9 mouse cellular contexts compared by ENCODE assay signal in the genomic region with DNA sequence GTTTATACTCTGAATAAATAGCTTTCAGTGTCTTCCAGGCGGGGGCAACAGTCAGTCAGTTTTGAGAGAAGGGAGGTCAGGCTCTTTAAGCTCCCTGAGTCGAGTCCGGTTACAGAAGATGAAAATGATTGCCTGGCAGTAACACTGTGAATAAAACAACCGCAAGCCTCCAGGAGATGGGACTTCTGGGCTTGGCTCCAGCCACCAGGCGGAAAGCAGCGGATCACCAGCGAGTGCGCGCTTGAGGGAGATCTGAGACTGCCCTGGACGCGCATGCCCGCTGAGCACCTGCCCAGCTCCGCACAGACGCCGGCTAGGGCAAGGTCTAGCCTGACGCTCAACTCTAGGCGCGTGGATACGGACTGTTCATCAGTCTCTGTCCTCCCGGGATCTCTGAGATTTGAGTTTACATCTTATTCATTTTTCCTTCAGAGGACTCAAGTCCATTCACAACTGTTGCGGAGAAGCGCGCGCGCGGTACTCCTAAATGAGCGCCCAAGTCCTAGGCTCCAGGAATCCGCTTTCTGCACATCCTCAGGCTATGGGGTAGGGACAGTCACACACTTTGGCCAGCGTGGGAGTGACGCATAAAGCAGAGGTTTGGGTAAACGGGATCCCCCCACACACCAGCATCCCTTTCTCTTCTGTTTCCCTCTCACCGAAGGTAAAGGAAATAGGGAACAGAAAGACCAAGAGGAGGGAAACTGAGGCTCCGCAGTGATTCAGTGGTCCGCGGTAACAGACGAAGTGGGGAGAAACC. TPM values are rescaled to one million over a fixed set of nuclear protein-coding genes. Genes with fewer than 3 reads are reported as not detected.
DNase-seq lines count a peak whose midpoint lies in the region; ATAC-seq and TF ChIP-seq lines count a peak whose summit lies in the region.
"Had no signal": no experiment of that assay in that cellular context is flagged by ENCODE, and none has a peak within 500 bp of the region (broad histone marks: within the 10 kb centered on the region; RNA-seq: fewer than 3 reads in every experiment).

No protein-coding gene starts in this region.

- H3K4me2 ChIP-seq in intestine, postnatal 0 days (replicated peaks; ENCODE audit: low read depth) = peak overlapping the region; percentile 97
- H3K4me2 ChIP-seq in midbrain, embryonic 14.5 days (ENCODE audit: low read length) = peak overlapping the region; percentile 89

- no peak overlapping the region for H3K9ac ChIP-seq in intestine, postnatal 0 days (ENCODE audit: low read depth, low read length)
- H3K9ac ChIP-seq in midbrain, embryonic 14.5 days (replicated peaks; ENCODE audit: low read length) = peak overlapping the region; percentile 57

- WGBS in intestine, postnatal 0 days = under 1% methylated on average over 36 of the region's 36 CpGs
- under 1% methylated on average over 36 of the region's 36 CpGs for WGBS in midbrain, embryonic 14.5 days

- no peaks in the 10 kb centered on the region for H3K9me3 ChIP-seq in intestine, postnatal 0 days (ENCODE audit: control insufficient read depth)
- H3K9me3 ChIP-seq in midbrain, embryonic 14.5 days (ENCODE audit: control insufficient read depth, low read length) = no peaks in the 10 kb centered on the region

- H3K27ac ChIP-seq in embryonic fibroblast, embryonic 13.5 days (ENCODE audit: insufficient read depth, low read length) = no peak overlapping the region
- no peak overlapping the region for H3K27ac ChIP-seq in intestine, postnatal 0 days (ENCODE audit: low read depth, low read length)
- no peak overlapping the region for H3K27ac ChIP-seq in midbrain, embryonic 14.5 days (replicated peaks; ENCODE audit: low read depth, low read length)

- peaks cover 97% of the 10 kb centered on the region for H3K27me3 ChIP-seq in intestine, postnatal 0 days (replicated peaks; ENCODE audit: control insufficient read depth, insufficient read depth, low read length)
- peaks cover 72% of the 10 kb centered on the region for H3K27me3 ChIP-seq in midbrain, embryonic 14.5 days (ENCODE audit: control insufficient read depth, insufficient read depth, low read length)

- peak; percentile 62 for DNase-seq in adrenal gland, adult 2 months
- DNase-seq in adrenal gland, adult 8-10 months = no peak
- peak; percentile 16 for DNase-seq in NIH3T3 (ENCODE audit: low read depth)
- DNase-seq in midbrain, embryonic 14.5 days = peak; percentile 82
- no peak for DNase-seq in left cerebral cortex, adult 8-10 months (ENCODE audit: low spot score in 2 of 2)
- no peak for DNase-seq in urinary bladder, postnatal 10 days (ENCODE audit: low spot score)

- peak; percentile 60; the same call in 1 of the 2 replicates for ATAC-seq in intestine, postnatal 0 days
- peak; percentile 63; the same call in 1 of the 2 replicates for ATAC-seq in midbrain, embryonic 14.5 days (ENCODE audit: low FRiP score, low TSS enrichment)

- peak overlapping the region; percentile 36 for H3K4me3 ChIP-seq in embryonic fibroblast, embryonic 13.5 days (ENCODE audit: insufficient read depth, low read length)
- H3K4me3 ChIP-seq in intestine, postnatal 0 days (ENCODE audit: low read depth, low read length) = peak overlapping the region; percentile 59
- H3K4me3 ChIP-seq in midbrain, embryonic 14.5 days (replicated peaks; ENCODE audit: low read depth, low read length) = peak overlapping the region; percentile 61

- no peak for TF ChIP-seq CTCF in embryonic fibroblast, embryonic 13.5 days (IDR thresholded peaks at IDR 0.05; ENCODE audit: borderline replicate concordance, insufficient read depth, low read length)
- TF ChIP-seq CTCF in intestine, postnatal 0 days (IDR thresholded peaks at IDR 0.05; ENCODE audit: low read depth) = peak; percentile 49

- no peak for TF ChIP-seq POLR2A in embryonic fibroblast, embryonic 13.5 days (IDR thresholded peaks at IDR 0.05; ENCODE audit: low read depth, low read length)

- H3K36me3 ChIP-seq in intestine, postnatal 0 days (ENCODE audit: control insufficient read depth, insufficient read depth) = no peaks in the 10 kb centered on the region
- no peaks in the 10 kb centered on the region for H3K36me3 ChIP-seq in midbrain, embryonic 14.5 days (ENCODE audit: control insufficient read depth, insufficient read depth, low read length)

- H3K4me1 ChIP-seq in embryonic fibroblast, embryonic 13.5 days (ENCODE audit: control insufficient read depth, insufficient read depth, low read length) = no peaks in the 10 kb centered on the region
- H3K4me1 ChIP-seq in intestine, postnatal 0 days (replicated peaks; ENCODE audit: control insufficient read depth, insufficient read depth, low read length) = 0 out of 2 replicates have a peak, but pooled peaks cover 5% of the 10 kb centered on the region
- peaks cover 20% of the 10 kb centered on the region for H3K4me1 ChIP-seq in midbrain, embryonic 14.5 days (ENCODE audit: control insufficient read depth, insufficient read depth, low read length)

RNA-seq across cellular contexts. Expression of a gene that starts 19.0 kb away (rescaled TPM):
- total RNA-seq in adrenal gland, adult 2 months (2021) = not detected
- not detected in 2 replicates for polyA plus RNA-seq in adrenal gland, adult 2 months (2012; rRNA removed)
- not detected for total RNA-seq in adrenal gland, adult 8-10 months (2022)
- 2.8 and 6.4 TPM in 2 replicates for polyA plus RNA-seq in embryonic fibroblast, embryonic 13.5 days (2011; ENCODE audit: insufficient read length, low read depth, missing spikeins)
- not detected in 2 replicates for polyA plus RNA-seq in intestine, postnatal 0 days (2015; fragmentation: Nextera tagmentation; extraction: Ambion mirVana)
- 16.0 and 23.6 TPM in 2 replicates for polyA plus RNA-seq in midbrain, embryonic 14.5 days (2014; fragmentation: Nextera tagmentation; extraction: Ambion mirVana)
- not detected for total RNA-seq in left cerebral cortex, adult 8-10 months (2022)
- polyA plus RNA-seq: gonadal fat pad, adult 2 months had no signal

Comparison
In these comparisons a context has a peak if more than half of its experiments do, and no peak if none do; other contexts are left out.
1. DNase-seq: peak in adrenal gland, adult 2 months (single experiment), NIH3T3 (single experiment) and midbrain, embryonic 14.5 days (single experiment); none in adrenal gland, adult 8-10 months (single experiment), left cerebral cortex, adult 8-10 months (0 of 2) and urinary bladder, postnatal 10 days (single experiment).
2. Peak in every context shown above with its lines, with median percentiles within 50 percentile points of each other: H3K4me3 ChIP-seq.